Mouse (Mus musculus): Measurements from ENCODE around the gene Ring1. TPM values are rescaled to one million over a fixed set of nuclear protein-coding genes. Genes with fewer than 3 reads are reported as not detected.

Gene Ring1
- 9.9 and 11.6 TPM in 2 replicates for total RNA-seq (2023)

GRCm38 (mm10) chr17:34024317-34024821 lies at the start of gene Ring1:
Gene Ring1, minus strand, starts transcription at chr17:34024680.

GRCm38 (mm10) chr17:34038878-34039561 lies 14.5 kb upstream of the Ring1 start, which contains the start of gene Col11a2:
Gene Col11a2, plus strand, starts transcription at chr17:34039437.

GRCm38 (mm10) chr17:34031465-34032173 lies 7.1 kb upstream of the Ring1 start, which contains the start of the genes Slc39a7 and Rxrb:
Gene Slc39a7, minus strand, starts transcription at chr17:34031682.
Gene Rxrb, plus strand, starts transcription at chr17:34031812.

GRCm38 (mm10) chr17:34027656-34028223 lies 3.3 kb upstream of the Ring1 start, which contains the start of gene H2-Ke6:
Gene H2-Ke6, minus strand, starts transcription at chr17:34028060.

GRCm38 (mm10) chr17:34000150-34000537 lies 24.3 kb downstream of the Ring1 start, which contains the start of gene H2-K1:
Gene H2-K1, minus strand, starts transcription at chr17:34000347.

Other genes with a start within 250 kb of the Ring1 start
- 1.2 and 1.5 TPM in 2 replicates for gene Angptl4, start 242.8 kb downstream of the Ring1 start, total RNA-seq (2023)
- 3.1 and 7.7 TPM in 2 replicates for gene Kank3, start 214.2 kb downstream of the Ring1 start, total RNA-seq (2023)
- 711 and 827 TPM in 2 replicates for gene Rps28, start 200.1 kb downstream of the Ring1 start, total RNA-seq (2023)
- gene Ndufa7, start 200.1 kb downstream of the Ring1 start, total RNA-seq (2023) = 74.0 and 119 TPM in 2 replicates
- 1.4 and 1.5 TPM in 2 replicates for gene Cd320, start 181.6 kb downstream of the Ring1 start, total RNA-seq (2023)
- gene Gm7029, start 150.8 kb downstream of the Ring1 start, total RNA-seq (2023) = not detected in 2 replicates
- gene Kifc1, start 134.0 kb downstream of the Ring1 start, total RNA-seq (2023) = 34.6 and 53.7 TPM in 2 replicates
- not detected in 2 replicates for gene Platr17, start 119.5 kb downstream of the Ring1 start, total RNA-seq (2023)
- gene Daxx, start 115.3 kb downstream of the Ring1 start, total RNA-seq (2023) = 33.8 and 48.4 TPM in 2 replicates
- gene Tapbp, start 108.8 kb downstream of the Ring1 start, total RNA-seq (2023) = 290 and 325 TPM in 2 replicates
- 27.9 and 37.3 TPM in 2 replicates for gene Zbtb22, start 108.8 kb downstream of the Ring1 start, total RNA-seq (2023)
- gene Rgl2, start 95.1 kb downstream of the Ring1 start, total RNA-seq (2023) = 218 and 285 TPM in 2 replicates
- 46.9 and 53.4 TPM in 2 replicates for gene Pfdn6, start 84.3 kb downstream of the Ring1 start, total RNA-seq (2023)
- 18.3 and 21.6 TPM in 2 replicates for gene Wdr46, start 84.0 kb downstream of the Ring1 start, total RNA-seq (2023)
- 11.3 and 12.8 TPM in 2 replicates for gene B3galt4, start 73.2 kb downstream of the Ring1 start, total RNA-seq (2023)
- 56.0 and 70.7 TPM in 2 replicates for gene Vps52, start 68.9 kb downstream of the Ring1 start, total RNA-seq (2023)
- gene Rps18, start 68.7 kb downstream of the Ring1 start, total RNA-seq (2023) = 242 and 295 TPM in 2 replicates
- 1,081 and 1,209 TPM in 2 replicates for gene H2-K1, start 24.3 kb downstream of the Ring1 start, total RNA-seq (2023)
- gene H2-Ke6, start 3.4 kb upstream of the Ring1 start, total RNA-seq (2023) = 67.8 and 83.5 TPM in 2 replicates
- gene Slc39a7, start 7.0 kb upstream of the Ring1 start, total RNA-seq (2023) = 85.8 and 92.4 TPM in 2 replicates
- gene Rxrb, start 7.1 kb upstream of the Ring1 start, total RNA-seq (2023) = 54.6 and 60.1 TPM in 2 replicates
- 6.9 and 9.1 TPM in 2 replicates for gene Col11a2, start 14.8 kb upstream of the Ring1 start, total RNA-seq (2023)
- 1.6 and 2.5 TPM in 2 replicates for gene H2-Oa, start 67.7 kb upstream of the Ring1 start, total RNA-seq (2023)
- 37.1 and 59.5 TPM in 2 replicates for gene H2-DMa, start 94.9 kb upstream of the Ring1 start, total RNA-seq (2023)
- 207 and 226 TPM in 2 replicates for gene Brd2, start 98.0 kb upstream of the Ring1 start, total RNA-seq (2023)
- gene H2-DMb2, start 118.6 kb upstream of the Ring1 start, total RNA-seq (2023) = 18.6 and 19.3 TPM in 2 replicates
- gene H2-DMb1, start 128.4 kb upstream of the Ring1 start, total RNA-seq (2023) = 22.2 and 30.6 TPM in 2 replicates
- 51.1 and 63.7 TPM in 2 replicates for gene Tap1, start 162.9 kb upstream of the Ring1 start, total RNA-seq (2023)
- gene Psmb9, start 163.1 kb upstream of the Ring1 start, total RNA-seq (2023) = 80.5 and 98.6 TPM in 2 replicates
- gene Psmb8, start 173.0 kb upstream of the Ring1 start, total RNA-seq (2023) = 78.8 and 79.3 TPM in 2 replicates
- gene Tap2, start 178.8 kb upstream of the Ring1 start, total RNA-seq (2023) = 72.1 and 96.2 TPM in 2 replicates
- gene H2-Ob, start 214.2 kb upstream of the Ring1 start, total RNA-seq (2023) = 1.6 and 2.7 TPM in 2 replicates
- gene H2-Ab1, start 233.0 kb upstream of the Ring1 start, total RNA-seq (2023) = 15.7 and 37.9 TPM in 2 replicates

Measured in neutrophil, adult 65 days (primary cell).